Mouse (Mus musculus): ENCODE results near the gene Ankrd13d. TPM values are rescaled to one million over a fixed set of nuclear protein-coding genes. Genes with fewer than 3 reads are reported as not detected.

Gene Ankrd13d
- 7.9 TPM for polyA plus RNA-seq (2017; shearing (Covaris generic))

GRCm38 (mm10) chr19:4282898-4283553 is at the start of gene Ankrd13d:
Gene Ankrd13d (minus strand): TSS chr19:4283137.

GRCm38 (mm10) chr19:4306190-4306577 is 23.2 kb upstream of the Ankrd13d start, which contains the start of gene Grk2:
Gene Grk2 (minus strand): TSS chr19:4306222.

GRCm38 (mm10) chr19:4268566-4269361 is 14.2 kb downstream of the Ankrd13d start, which contains the start of gene Ssh3:
Gene Ssh3 (minus strand): TSS chr19:4269180.

DNA sequence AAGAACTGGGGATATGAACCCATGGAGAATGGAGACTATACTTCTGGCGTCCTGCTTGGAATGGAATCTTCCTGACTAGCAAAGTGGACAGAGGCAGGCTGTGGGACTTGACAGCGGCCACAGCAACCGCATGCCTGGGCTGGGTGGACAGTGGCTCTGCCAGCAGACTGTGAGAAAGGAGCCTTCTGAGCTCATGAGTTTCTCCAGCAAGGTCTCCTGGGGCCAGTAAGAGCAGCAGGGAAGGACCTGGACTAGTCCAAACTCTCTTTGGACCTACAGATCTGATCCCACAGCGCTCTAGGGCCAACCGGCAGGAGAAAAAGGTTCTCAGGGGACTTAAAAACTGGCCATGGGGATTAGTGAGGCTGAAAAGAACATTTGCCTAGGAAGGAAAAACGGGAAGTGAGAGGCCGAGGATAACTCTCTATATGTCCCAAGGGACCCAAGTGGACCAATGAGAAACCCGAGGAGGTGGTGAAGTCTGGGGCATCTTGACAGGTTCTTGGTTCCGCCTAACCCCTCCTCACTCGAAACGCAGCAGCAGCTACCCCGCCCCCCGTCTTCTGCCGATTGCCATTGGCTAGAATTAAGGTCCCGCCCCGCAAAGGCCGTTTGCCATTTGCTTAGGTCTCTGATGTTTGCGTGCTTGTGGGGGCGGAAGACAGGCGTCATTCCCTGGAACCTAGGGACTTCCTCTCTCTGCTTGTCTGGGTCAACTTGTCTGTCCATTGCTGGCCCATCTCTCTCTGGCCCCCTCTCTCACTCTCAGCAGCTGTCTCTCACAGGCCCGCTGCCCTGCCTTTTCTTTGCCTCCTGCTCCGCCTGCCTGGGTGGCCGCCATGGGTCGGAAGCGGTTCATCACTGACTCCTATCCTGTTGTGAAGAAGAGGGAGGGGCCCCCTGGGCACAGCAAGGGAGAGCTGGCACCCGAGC is 51.4 kb downstream of the Ankrd13d start, which contains the start of gene Pold4:
Gene Pold4 (plus strand): TSS at position 647 of the 933 bp plus-strand sequence.

Other genes starting within 250 kb of the Ankrd13d start
- gene Gstp1, start 245.2 kb downstream of the Ankrd13d start, polyA plus RNA-seq (2017; shearing (Covaris generic)), result 392 TPM
- gene Gstp2, start 237.1 kb downstream of the Ankrd13d start, polyA plus RNA-seq (2017; shearing (Covaris generic)), result not detected
- gene Gstp3, start 223.6 kb downstream of the Ankrd13d start, polyA plus RNA-seq (2017; shearing (Covaris generic)), result 42.6 TPM
- gene Cabp2, start 201.6 kb downstream of the Ankrd13d start, polyA plus RNA-seq (2017; shearing (Covaris generic)), result not detected
- 550 TPM for gene Cdk2ap2, start 186.0 kb downstream of the Ankrd13d start, polyA plus RNA-seq (2017; shearing (Covaris generic))
- gene Pitpnm1, start 183.1 kb downstream of the Ankrd13d start, polyA plus RNA-seq (2017; shearing (Covaris generic)), result 224 TPM
- gene Aip, start 157.3 kb downstream of the Ankrd13d start, polyA plus RNA-seq (2017; shearing (Covaris generic)), result 157 TPM
- gene Gpr152, start 143.3 kb downstream of the Ankrd13d start, polyA plus RNA-seq (2017; shearing (Covaris generic)), result not detected
- gene Cabp4, start 139.1 kb downstream of the Ankrd13d start, polyA plus RNA-seq (2017; shearing (Covaris generic)), result not detected
- 214 TPM for gene Coro1b, start 134.5 kb downstream of the Ankrd13d start, polyA plus RNA-seq (2017; shearing (Covaris generic))
- gene Ptprcap, start 129.5 kb downstream of the Ankrd13d start, polyA plus RNA-seq (2017; shearing (Covaris generic)), result 375 TPM
- gene Rps6kb2, start 119.8 kb downstream of the Ankrd13d start, polyA plus RNA-seq (2017; shearing (Covaris generic)), result 57.9 TPM
- gene Carns1, start 107.7 kb downstream of the Ankrd13d start, polyA plus RNA-seq (2017; shearing (Covaris generic)), result 13.1 TPM
- 416 TPM for gene Tbc1d10c, start 91.9 kb downstream of the Ankrd13d start, polyA plus RNA-seq (2017; shearing (Covaris generic))
- gene Ppp1ca, start 91.1 kb downstream of the Ankrd13d start, polyA plus RNA-seq (2017; shearing (Covaris generic)), result 774 TPM
- 28.5 TPM for gene Rad9a, start 81.5 kb downstream of the Ankrd13d start, polyA plus RNA-seq (2017; shearing (Covaris generic))
- 40.7 TPM for gene Clcf1, start 68.9 kb downstream of the Ankrd13d start, polyA plus RNA-seq (2017; shearing (Covaris generic))
- gene AC109138.7, start 68.8 kb downstream of the Ankrd13d start, polyA plus RNA-seq (2017; shearing (Covaris generic)), result not detected
- gene Pold4, start 51.2 kb downstream of the Ankrd13d start, polyA plus RNA-seq (2017; shearing (Covaris generic)), result 59.6 TPM
- gene Ssh3, start 14.0 kb downstream of the Ankrd13d start, polyA plus RNA-seq (2017; shearing (Covaris generic)), result 0.32 TPM
- gene Grk2, start 23.1 kb upstream of the Ankrd13d start, polyA plus RNA-seq (2017; shearing (Covaris generic)), result 205 TPM
- 59.0 TPM for gene Kdm2a, start 115.1 kb upstream of the Ankrd13d start, polyA plus RNA-seq (2017; shearing (Covaris generic))
- gene Rhod, start 156.3 kb upstream of the Ankrd13d start, polyA plus RNA-seq (2017; shearing (Covaris generic)), result 6.9 TPM
- gene Syt12, start 194.3 kb upstream of the Ankrd13d start, polyA plus RNA-seq (2017; shearing (Covaris generic)), result 0.51 TPM
- not detected for gene 2010003K11Rik, start 215.4 kb upstream of the Ankrd13d start, polyA plus RNA-seq (2017; shearing (Covaris generic))
- 3.2 TPM for gene Pcx, start 227.3 kb upstream of the Ankrd13d start, polyA plus RNA-seq (2017; shearing (Covaris generic))

All from effector memory CD4-positive, alpha-beta T cell, adult 7 months (primary cell).